Mouse (Mus musculus): ENCODE results near the gene Cadm3. TPM values are rescaled to one million over a fixed set of nuclear protein-coding genes. Genes with fewer than 3 reads are reported as not detected.

The Cadm3 gene
- total and polyA plus RNA-seq, 3 experiments, result 0.44 TPM; not detected in 2

- TF ChIP-seq TAL1 (conservative IDR thresholded peaks at IDR 0.05; ENCODE audit: low read depth, low read length) (no peak), GATA1 (IDR thresholded peaks at IDR 0.05; ENCODE audit: borderline replicate concordance, low read length) (no peak), POLR2AphosphoS5 (IDR thresholded peaks at IDR 0.05; ENCODE audit: insufficient replicate concordance, low read depth, low read length) (no peak), CTCF (IDR thresholded peaks at IDR 0.05; ENCODE audit: low read depth, low read length) (no peak), GATA2 (IDR thresholded peaks at IDR 0.05; ENCODE audit: borderline replicate concordance, low read depth, low read length) (no peak)
- no peaks in the 10 kb centered on the region for H3K36me3 ChIP-seq (replicated peaks)
- H3K4me3 ChIP-seq (ENCODE audit: low read depth, low read length), result no peak overlapping the region
- DNase-seq (ENCODE audit: low spot score) (no peak), ATAC-seq (ENCODE audit: extremely low read depth, insufficient number of reproducible peaks, low FRiP score, poor library complexity, severe bottlenecking) (no peak)
- H3K4me1 ChIP-seq (ENCODE audit: insufficient read depth, low read depth, low read length), result no peaks in the 10 kb centered on the region; the same call in 1 of the 2 replicates
- peaks cover 27% of the 10 kb centered on the region for H3K9me3 ChIP-seq (replicated peaks)
- H3K27me3 ChIP-seq (ENCODE audit: insufficient read depth, low read length), result peaks cover 3% of the 10 kb centered on the region; the same call in 1 of the 2 replicates
Measured at GRCm38 (mm10) chr1:173342425-173342824, 25.1 kb downstream of the Cadm3 start.

GRCm38 (mm10) chr1:173339543-173339942 lies 28.0 kb downstream of the Cadm3 start:
- TF ChIP-seq POLR2AphosphoS5 (IDR thresholded peaks at IDR 0.05; ENCODE audit: insufficient replicate concordance, low read depth, low read length), result no peak
- peak; percentile 45; the same call in 1 of the 2 replicates for TF ChIP-seq CTCF (IDR thresholded peaks at IDR 0.05; ENCODE audit: low read depth, low read length)
- no peak for TF ChIP-seq GATA2 (IDR thresholded peaks at IDR 0.05; ENCODE audit: borderline replicate concordance, low read depth, low read length)
- peaks cover 8% of the 10 kb centered on the region; the same call in 1 of the 2 replicates for H3K4me1 ChIP-seq (ENCODE audit: insufficient read depth, low read depth, low read length)

GRCm38 (mm10) chr1:173337008-173337407 lies 30.5 kb downstream of the Cadm3 start:
- peaks cover 3% of the 10 kb centered on the region; the same call in 1 of the 2 replicates for H3K27me3 ChIP-seq (ENCODE audit: insufficient read depth, low read length)
- no peaks in the 10 kb centered on the region for H3K36me3 ChIP-seq (replicated peaks)
- H3K4me3 ChIP-seq (ENCODE audit: low read depth, low read length), result no peak overlapping the region
- ATAC-seq (ENCODE audit: extremely low read depth, insufficient number of reproducible peaks, low FRiP score, poor library complexity, severe bottlenecking) (no peak), DNase-seq (ENCODE audit: low spot score) (no peak)
- TF ChIP-seq POLR2AphosphoS5 (IDR thresholded peaks at IDR 0.05; ENCODE audit: insufficient replicate concordance, low read depth, low read length) (no peak), TAL1 (conservative IDR thresholded peaks at IDR 0.05; ENCODE audit: low read depth, low read length) (no peak), GATA1 (IDR thresholded peaks at IDR 0.05; ENCODE audit: borderline replicate concordance, low read length) (no peak), CTCF (IDR thresholded peaks at IDR 0.05; ENCODE audit: low read depth, low read length) (no peak), GATA2 (IDR thresholded peaks at IDR 0.05; ENCODE audit: borderline replicate concordance, low read depth, low read length) (no peak)
- peaks cover 15% of the 10 kb centered on the region; the same call in 1 of the 2 replicates for H3K4me1 ChIP-seq (ENCODE audit: insufficient read depth, low read depth, low read length)
- H3K9me3 ChIP-seq (replicated peaks), result peaks cover 50% of the 10 kb centered on the region

More at GRCm38 (mm10) chr1:173339543-173339942, 28.0 kb downstream of the Cadm3 start:
- DNase-seq (ENCODE audit: low spot score), result no peak
- peaks cover 3% of the 10 kb centered on the region; the same call in 1 of the 2 replicates for H3K27me3 ChIP-seq (ENCODE audit: insufficient read depth, low read length)
- ATAC-seq (ENCODE audit: extremely low read depth, insufficient number of reproducible peaks, low FRiP score, poor library complexity, severe bottlenecking), result 0 out of 2 replicates have a peak, but pooled peaks have one; percentile 35
- no peaks in the 10 kb centered on the region for H3K36me3 ChIP-seq (replicated peaks)
- H3K9me3 ChIP-seq (replicated peaks), result peaks cover 43% of the 10 kb centered on the region
- H3K4me3 ChIP-seq (ENCODE audit: low read depth, low read length), result no peak overlapping the region

- Histone ChIP-seq H3K36me3 (replicated peaks) (no peaks in the 10 kb centered on the region), H3K4me3 (ENCODE audit: low read depth, low read length) (no peak overlapping the region), H3K27me3 (ENCODE audit: insufficient read depth, low read length) (peaks cover 3% of the 10 kb centered on the region; the same call in 1 of the 2 replicates), H3K4me1 (ENCODE audit: insufficient read depth, low read depth, low read length) (peaks cover 15% of the 10 kb centered on the region; the same call in 1 of the 2 replicates), H3K9me3 (replicated peaks) (peaks cover 47% of the 10 kb centered on the region)
- no peak for DNase-seq (ENCODE audit: low spot score)
- TF ChIP-seq GATA1 (IDR thresholded peaks at IDR 0.05; ENCODE audit: borderline replicate concordance, low read length) (no peak), GATA2 (IDR thresholded peaks at IDR 0.05; ENCODE audit: borderline replicate concordance, low read depth, low read length) (no peak), TAL1 (conservative IDR thresholded peaks at IDR 0.05; ENCODE audit: low read depth, low read length) (no peak)
- ATAC-seq (ENCODE audit: extremely low read depth, insufficient number of reproducible peaks, low FRiP score, poor library complexity, severe bottlenecking), result no peak
Measured at GRCm38 (mm10) chr1:173335903-173336302, 31.6 kb downstream of the Cadm3 start.

- Histone ChIP-seq H3K4me3 (ENCODE audit: low read depth, low read length) (no peak within 1 kb of the TSS), H3K4me1 (ENCODE audit: insufficient read depth, low read depth, low read length) (peaks cover 21% of the 10 kb centered on the region; the same call in 1 of the 2 replicates)
- 0 out of 2 replicates have a peak, but pooled peaks have one; percentile 12 for ATAC-seq (ENCODE audit: extremely low read depth, insufficient number of reproducible peaks, low FRiP score, poor library complexity, severe bottlenecking)
Measured at GRCm38 (mm10) chr1:173333312-173334253, 33.9 kb downstream of the Cadm3 start, which contains the start of gene Ackr1. TSS of gene Ackr1 (minus strand) at chr1:173333750.

GRCm38 (mm10) chr1:173332418-173332817 lies 35.1 kb downstream of the Cadm3 start:
- no peak for TF ChIP-seq CTCF (IDR thresholded peaks at IDR 0.05; ENCODE audit: low read depth, low read length)
- TF ChIP-seq GATA1 (IDR thresholded peaks at IDR 0.05; ENCODE audit: borderline replicate concordance, low read length), result no peak
- TF ChIP-seq TAL1 (conservative IDR thresholded peaks at IDR 0.05; ENCODE audit: low read depth, low read length), result no peak
- TF ChIP-seq POLR2AphosphoS5 (IDR thresholded peaks at IDR 0.05; ENCODE audit: insufficient replicate concordance, low read depth, low read length), result no peak
- DNase-seq (ENCODE audit: low spot score) (no peak), ATAC-seq (ENCODE audit: extremely low read depth, insufficient number of reproducible peaks, low FRiP score, poor library complexity, severe bottlenecking) (no peak)
- Histone ChIP-seq H3K4me3 (ENCODE audit: low read depth, low read length) (no peak overlapping the region), H3K36me3 (replicated peaks) (no peaks in the 10 kb centered on the region), H3K27me3 (ENCODE audit: insufficient read depth, low read length) (no peaks in the 10 kb centered on the region), H3K9me3 (replicated peaks) (peaks cover 38% of the 10 kb centered on the region), H3K4me1 (ENCODE audit: insufficient read depth, low read depth, low read length) (peaks cover 21% of the 10 kb centered on the region; the same call in 1 of the 2 replicates)

More at GRCm38 (mm10) chr1:173333312-173334253, 33.9 kb downstream of the Cadm3 start, which contains the start of gene Ackr1:
- no peaks in the 10 kb centered on the region for H3K36me3 ChIP-seq (replicated peaks)
- no peak for DNase-seq (ENCODE audit: low spot score)
- peaks cover 45% of the 10 kb centered on the region for H3K9me3 ChIP-seq (replicated peaks)
- no peak for TF ChIP-seq TAL1 (conservative IDR thresholded peaks at IDR 0.05; ENCODE audit: low read depth, low read length)
- TF ChIP-seq CTCF (IDR thresholded peaks at IDR 0.05; ENCODE audit: low read depth, low read length), result no peak
- TF ChIP-seq GATA2 (IDR thresholded peaks at IDR 0.05; ENCODE audit: borderline replicate concordance, low read depth, low read length), result no peak
- TF ChIP-seq GATA1 (IDR thresholded peaks at IDR 0.05; ENCODE audit: borderline replicate concordance, low read length), result no peak
- TF ChIP-seq POLR2AphosphoS5 (IDR thresholded peaks at IDR 0.05; ENCODE audit: insufficient replicate concordance, low read depth, low read length), result no peak
- H3K27me3 ChIP-seq (ENCODE audit: insufficient read depth, low read length), result peaks cover 3% of the 10 kb centered on the region; the same call in 1 of the 2 replicates
